Mouse (Mus musculus) frontal cortex, postnatal 25 days (tissue): ENCODE results near the gene Nup155.

Source experiments
- DNase-seq, 2 experiments: peaks; one replicate each; pipeline ENCODE4 v3.0.0; 2022; ENCODE audit warnings: low spot score in 2 of 2

The Nup155 gene

DNA sequence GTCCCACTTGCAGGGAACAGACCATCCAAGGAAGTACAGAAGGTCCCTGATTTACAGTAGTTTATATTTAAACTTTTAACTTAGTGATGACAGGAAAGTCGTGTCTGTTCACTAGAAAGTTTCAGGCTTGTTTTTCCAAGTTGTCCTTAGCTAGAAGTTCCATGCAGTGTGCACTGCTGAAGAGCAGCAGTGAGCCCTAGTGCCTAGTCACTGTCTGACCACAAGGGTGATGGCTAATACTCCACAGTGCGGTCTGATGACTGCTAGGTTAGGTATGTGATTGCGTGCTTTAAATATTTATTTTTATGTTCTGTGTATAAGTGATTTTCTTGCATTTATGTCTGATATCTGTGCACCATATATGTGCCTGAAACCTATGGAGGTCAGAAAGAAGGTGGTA lies 81.4 kb downstream of the Nup155 start:
- no peak for DNase-seq

DNA sequence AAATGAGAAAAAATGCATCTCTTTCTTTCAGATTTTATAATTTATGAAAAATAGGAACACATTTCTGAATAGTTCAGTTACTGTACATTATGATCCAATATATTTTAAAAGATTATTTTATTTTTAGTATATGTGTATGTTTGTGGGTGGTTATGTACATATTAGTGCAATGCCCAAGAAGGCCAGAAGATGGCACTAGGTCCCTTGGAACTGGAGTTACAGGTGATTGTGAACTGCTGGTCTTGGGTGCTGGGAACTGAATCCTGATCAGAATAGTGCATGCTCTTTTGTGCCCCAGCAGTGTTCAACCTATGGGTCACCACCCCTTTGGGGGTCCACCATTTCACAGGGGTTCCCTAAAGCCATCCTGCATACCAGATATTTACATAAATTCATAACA lies 91.2 kb downstream of the Nup155 start:
- no peak for DNase-seq

GRCm38 (mm10) chr15:8208362-8208761 lies 99.3 kb downstream of the Nup155 start:
- DNase-seq, result no peak
